Mouse (Mus musculus): Measurements from ENCODE around the gene Safb. TPM values are rescaled to one million over a fixed set of nuclear protein-coding genes. Genes with fewer than 3 reads are reported as not detected.
A peak's percentile ranks its signal among the peaks of the same experiment; 100 is the strongest.

Safb gene
- total RNA-seq, 2 experiments from 2014 or later, result 58.8 to 79.6 TPM

- peak; percentile 41 for ATAC-seq (replicated peaks; ENCODE audit: poor library complexity)
These were observed 25.2 kb upstream of the Safb start for GRCm38 (mm10) chr17:56559386-56559785.

GRCm38 (mm10) chr17:56560131-56560530, 24.5 kb upstream of the Safb start:
- ATAC-seq (replicated peaks; ENCODE audit: poor library complexity), result no peak

GRCm38 (mm10) chr17:56561866-56562265, 22.8 kb upstream of the Safb start:
- ATAC-seq (replicated peaks; ENCODE audit: poor library complexity), result no peak

GRCm38 (mm10) chr17:56566293-56566692, 18.3 kb upstream of the Safb start:
- ATAC-seq (replicated peaks; ENCODE audit: poor library complexity), result no peak

GRCm38 (mm10) chr17:56566918-56567317, 17.7 kb upstream of the Safb start:
- no peak for ATAC-seq (replicated peaks; ENCODE audit: poor library complexity)

GRCm38 (mm10) chr17:56567370-56567769, 17.3 kb upstream of the Safb start:
- no peak for ATAC-seq (replicated peaks; ENCODE audit: poor library complexity)

- no peak for ATAC-seq (replicated peaks; ENCODE audit: poor library complexity)
These were observed 14.3 kb upstream of the Safb start for GRCm38 (mm10) chr17:56570287-56570686.

GRCm38 (mm10) chr17:56572154-56572553, 12.5 kb upstream of the Safb start:
- no peak for ATAC-seq (replicated peaks; ENCODE audit: poor library complexity)

GRCm38 (mm10) chr17:56572939-56573338, 11.7 kb upstream of the Safb start:
- no peak for ATAC-seq (replicated peaks; ENCODE audit: poor library complexity)

GRCm38 (mm10) chr17:56583071-56583470, 1.6 kb upstream of the Safb start:
- no peak for ATAC-seq (replicated peaks; ENCODE audit: poor library complexity)

GRCm38 (mm10) chr17:56583611-56584256, 891 bp upstream of the Safb start:
- peak; percentile 17 for ATAC-seq (replicated peaks; ENCODE audit: poor library complexity)

GRCm38 (mm10) chr17:56585171-56585821, 671 bp downstream of the Safb start:
- ATAC-seq (replicated peaks; ENCODE audit: poor library complexity), result peak; percentile 19

- no peak for ATAC-seq (replicated peaks; ENCODE audit: poor library complexity)
These were observed 3.1 kb downstream of the Safb start for GRCm38 (mm10) chr17:56587773-56588172.

- no peak for ATAC-seq (replicated peaks; ENCODE audit: poor library complexity)
These were observed 4.3 kb downstream of the Safb start for GRCm38 (mm10) chr17:56588921-56589320.

- no peak for ATAC-seq (replicated peaks; ENCODE audit: poor library complexity)
These were observed 7.9 kb downstream of the Safb start for GRCm38 (mm10) chr17:56592553-56592952.

GRCm38 (mm10) chr17:56593527-56594271, 9.1 kb downstream of the Safb start:
- no peak for ATAC-seq (replicated peaks; ENCODE audit: poor library complexity)

GRCm38 (mm10) chr17:56603186-56604069, 18.8 kb downstream of the Safb start:
- ATAC-seq (replicated peaks; ENCODE audit: poor library complexity), result no peak

GRCm38 (mm10) chr17:56604070-56604380, 19.4 kb downstream of the Safb start:
- no peak for ATAC-seq (replicated peaks; ENCODE audit: poor library complexity)

GRCm38 (mm10) chr17:56604422-56604821, 19.8 kb downstream of the Safb start:
- ATAC-seq (replicated peaks; ENCODE audit: poor library complexity), result no peak

GRCm38 (mm10) chr17:56605431-56605830, 20.8 kb downstream of the Safb start:
- no peak for ATAC-seq (replicated peaks; ENCODE audit: poor library complexity)

GRCm38 (mm10) chr17:56607521-56608062, 23.0 kb downstream of the Safb start:
- no peak for ATAC-seq (replicated peaks; ENCODE audit: poor library complexity)

All from megakaryocyte progenitor cell, adult 5-6 weeks (primary cell).